Mouse (Mus musculus) cerebellum, adult 11 months (tissue): ENCODE measurements around the gene Junb.

Experiments
- DNase-seq: peaks from one replicate; pipeline ENCODE4 v3.0.0; 2022

Junb gene

DNA sequence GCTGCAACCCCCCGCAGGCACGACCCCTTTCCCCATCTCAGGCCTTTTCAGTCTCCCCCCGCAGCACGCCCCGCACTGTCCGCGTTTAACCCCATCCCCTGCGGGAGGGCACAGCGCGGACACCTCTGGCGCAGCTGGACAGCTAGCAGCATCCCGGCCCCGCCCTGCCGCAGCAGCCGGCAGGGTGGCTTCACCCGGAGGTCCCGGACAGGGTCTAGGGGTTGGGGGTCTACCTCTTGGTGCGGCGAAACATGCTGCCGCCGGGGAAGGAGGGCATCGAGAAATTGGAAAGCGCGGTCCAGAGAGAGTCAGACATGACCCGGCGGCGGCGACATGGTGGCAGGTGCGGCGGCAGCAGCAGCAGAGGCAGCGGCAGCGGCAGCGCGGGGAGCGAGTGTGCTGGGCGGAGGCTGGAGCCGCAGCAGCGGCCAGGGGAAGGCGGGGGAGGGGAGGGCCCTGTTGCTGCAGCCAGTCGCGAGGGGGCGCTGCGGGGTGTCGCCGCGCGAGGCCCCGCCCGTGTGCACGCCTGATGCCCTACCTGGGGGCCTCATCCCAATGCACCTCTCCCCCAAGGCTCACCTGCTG, 41.5 kb downstream of the Junb start, which contains the start of gene Mast1:
Mast1 (minus strand) TSS at position 398 of the 585 bp plus-strand sequence.
- peak; percentile 84 for DNase-seq

DNA sequence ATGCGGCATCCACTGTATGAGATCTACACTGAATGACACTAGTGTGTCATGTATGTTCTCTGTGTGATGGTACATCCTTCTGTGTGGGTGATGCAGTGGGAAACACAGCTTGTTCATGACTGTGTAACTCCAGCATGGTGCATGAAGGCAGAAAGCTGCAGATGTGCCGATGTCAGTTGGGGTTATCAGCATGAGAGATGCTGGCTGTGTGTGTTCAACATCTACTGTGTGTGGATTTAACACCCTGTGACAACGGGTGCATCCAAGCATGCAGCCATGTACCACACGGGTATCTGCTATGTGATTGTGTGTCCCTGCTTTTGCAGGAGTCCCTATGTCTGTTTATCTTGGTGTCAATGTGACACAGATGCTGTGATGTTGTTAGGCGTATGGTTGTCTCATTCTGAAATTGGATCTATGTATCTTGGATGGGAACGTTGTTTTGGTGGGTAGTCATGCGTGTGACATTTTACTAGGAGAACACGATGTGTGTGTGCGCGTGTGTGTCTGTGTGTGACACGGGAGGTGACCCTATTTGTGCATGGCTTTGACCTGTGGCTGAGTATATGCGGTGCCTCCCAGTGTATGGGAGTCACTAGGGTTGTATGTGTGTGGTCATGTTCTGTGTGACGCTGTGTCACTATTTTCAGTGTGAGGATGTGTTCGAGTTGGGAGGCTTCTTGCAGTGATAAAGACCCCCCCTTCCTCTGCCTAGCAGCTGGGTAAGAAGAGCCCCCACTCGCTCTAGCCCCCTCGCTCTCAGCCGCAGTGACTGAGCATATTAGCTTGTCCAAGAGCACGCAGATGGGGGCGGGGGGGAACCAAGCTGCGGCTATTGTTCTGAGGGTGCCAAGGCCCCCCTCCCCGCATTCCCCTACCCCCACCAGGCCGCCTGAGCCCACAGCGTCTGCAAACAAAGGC, 42.2 kb downstream of the Junb start:
- no peak for DNase-seq

DNA sequence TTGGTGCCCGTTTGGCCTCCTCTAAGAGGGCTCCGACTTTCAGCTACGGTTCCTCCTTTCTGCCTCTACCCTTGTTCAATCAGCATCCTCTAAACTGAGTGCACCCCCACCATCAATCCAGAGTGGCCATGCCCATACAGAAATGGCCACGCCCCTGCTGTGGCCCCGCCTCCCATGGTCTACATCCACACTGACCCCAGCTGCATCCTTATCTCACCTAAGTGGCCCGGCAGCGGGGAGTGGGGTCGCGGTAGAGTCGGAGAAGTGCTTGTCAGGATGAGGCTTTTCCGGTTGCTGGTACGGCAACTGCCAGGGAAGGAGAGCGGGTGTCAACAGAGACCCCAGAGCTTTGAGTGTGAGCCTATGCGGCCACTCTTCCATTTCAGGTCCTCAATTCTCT, 43.0 kb downstream of the Junb start:
- peak; percentile 54 for DNase-seq

DNA sequence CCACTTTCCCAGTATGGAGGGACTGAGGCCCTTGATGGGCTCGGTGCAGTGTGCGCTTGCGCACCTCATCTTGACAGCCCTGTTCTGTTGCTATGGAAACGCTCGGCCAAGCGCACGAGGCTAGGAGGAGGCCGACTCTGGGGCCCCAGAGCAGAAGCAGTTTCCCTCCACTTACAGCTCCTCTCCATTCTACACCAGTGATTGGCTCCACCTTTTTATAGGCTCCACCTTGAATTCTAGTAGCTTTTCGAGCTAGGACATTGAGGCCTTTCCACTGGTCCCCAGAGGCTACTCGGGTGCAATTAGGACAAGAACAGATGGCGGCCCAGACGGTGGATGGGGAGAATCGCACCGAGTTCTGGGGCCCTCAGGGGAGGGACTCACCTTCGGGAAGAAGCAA, 43.7 kb downstream of the Junb start:
- DNase-seq: peak; percentile 77

DNA sequence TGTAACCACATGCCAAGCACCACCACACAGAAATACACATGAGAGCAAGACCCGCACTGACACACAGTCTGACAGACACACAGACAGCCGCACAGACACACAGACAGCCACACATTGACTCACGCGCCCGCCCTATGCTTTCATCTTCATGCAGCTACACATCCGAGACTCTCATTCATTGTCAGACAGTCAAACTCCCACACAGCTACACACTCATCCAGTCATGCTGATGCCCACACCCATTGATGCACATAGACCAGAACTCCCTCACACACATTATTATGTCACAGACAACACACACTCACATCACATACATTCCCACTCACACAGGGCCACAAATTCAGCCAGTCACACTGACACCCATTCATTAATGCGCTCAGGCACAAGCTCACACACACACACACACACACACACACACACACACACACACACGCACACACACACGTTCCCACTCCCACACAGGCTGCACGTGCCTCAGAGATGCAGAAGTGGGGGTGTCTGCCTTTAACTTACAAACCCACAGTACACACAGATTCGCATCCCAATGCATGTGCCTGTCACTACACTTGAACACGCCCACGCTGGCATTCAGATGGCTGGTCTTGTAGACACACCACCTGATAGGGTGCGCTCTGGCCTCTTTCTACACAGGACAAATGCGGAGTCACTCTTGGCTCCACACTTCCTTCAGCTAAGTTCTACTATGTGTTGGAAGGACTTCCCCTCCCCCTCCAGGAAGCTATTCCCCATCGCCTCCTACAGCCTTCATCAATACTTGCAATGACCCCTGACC, 44.6 kb downstream of the Junb start:
- no peak for DNase-seq

DNA sequence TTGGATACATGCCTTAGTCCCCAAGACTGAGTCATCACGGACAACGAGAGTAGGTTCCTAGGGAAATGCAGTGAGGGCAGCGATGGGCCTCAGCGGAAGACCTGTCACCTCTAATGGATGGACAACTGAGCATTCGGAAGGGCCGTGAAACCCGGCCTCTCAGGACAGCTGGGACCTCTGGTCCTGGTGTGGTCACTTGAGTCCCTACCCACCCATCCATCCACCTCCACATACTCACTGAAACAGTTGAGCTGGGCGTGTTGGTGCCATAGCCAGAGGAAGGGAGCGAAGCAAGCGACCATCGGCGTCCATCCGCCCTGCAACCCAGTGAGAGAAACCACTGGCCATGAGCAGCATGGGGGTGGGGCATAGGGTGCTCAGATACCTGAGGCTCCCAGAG, 47.9 kb downstream of the Junb start:
- no peak for DNase-seq

DNA sequence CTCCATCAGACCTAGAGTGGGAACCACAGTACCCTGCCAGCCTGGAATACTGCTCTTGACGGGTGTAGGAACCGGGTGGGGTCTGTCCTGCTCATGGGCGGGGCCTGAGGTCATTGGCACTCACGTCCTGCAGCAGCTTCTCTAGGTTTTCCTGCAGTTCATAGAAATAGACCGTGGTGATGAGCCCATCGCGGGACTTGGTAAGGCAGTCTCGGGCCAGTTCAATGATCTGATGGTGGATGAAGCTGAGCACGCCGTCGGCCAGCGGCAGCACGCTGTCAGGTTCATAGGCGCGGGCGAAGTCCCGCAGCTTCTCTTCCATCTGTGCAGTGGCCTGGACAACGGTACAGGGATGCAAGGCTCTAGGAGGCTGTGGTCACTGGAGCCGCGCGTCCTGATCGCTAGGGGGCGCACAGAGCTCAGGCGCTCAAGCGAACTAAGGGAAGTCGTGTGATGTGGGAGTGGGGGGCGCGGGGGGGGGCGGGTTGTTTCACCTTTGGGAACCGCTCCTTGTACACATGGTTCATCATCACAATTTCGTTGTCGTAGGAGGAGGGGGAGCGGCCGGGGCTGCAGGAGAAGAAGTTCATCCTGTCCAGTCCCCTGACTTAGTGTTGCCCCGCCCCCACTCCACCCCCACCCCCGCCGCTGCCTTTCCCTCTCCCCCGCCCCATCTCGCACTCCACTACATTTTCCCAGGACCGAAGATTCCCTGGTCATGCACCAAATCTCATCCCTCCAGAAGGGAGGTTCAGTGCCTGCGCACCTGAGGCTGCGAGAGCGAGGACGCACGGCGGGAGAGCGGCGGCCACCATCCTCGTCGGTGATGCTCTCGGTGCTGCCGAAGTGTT, 49.8 kb downstream of the Junb start:
- peak; percentile 78 for DNase-seq

DNA sequence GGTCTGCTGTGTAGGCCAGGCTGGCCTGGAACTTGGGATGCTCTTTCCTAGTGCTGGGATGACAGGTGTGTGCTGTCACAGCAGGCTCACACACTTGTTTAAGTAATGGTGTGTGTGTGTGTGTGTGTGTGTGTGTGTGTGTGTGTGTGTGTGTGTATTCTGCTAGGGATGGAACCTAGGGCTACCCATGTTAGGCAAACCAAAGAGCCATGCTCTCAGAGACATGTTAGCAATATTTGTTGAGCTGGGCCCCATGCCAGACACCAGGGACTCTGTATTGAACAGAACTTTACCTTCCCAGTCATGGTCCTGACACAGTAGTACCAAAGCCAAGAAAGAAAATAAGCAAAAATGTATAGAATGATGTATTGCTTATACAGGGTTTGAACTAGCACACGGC, 51.0 kb downstream of the Junb start:
- no peak for DNase-seq

DNA sequence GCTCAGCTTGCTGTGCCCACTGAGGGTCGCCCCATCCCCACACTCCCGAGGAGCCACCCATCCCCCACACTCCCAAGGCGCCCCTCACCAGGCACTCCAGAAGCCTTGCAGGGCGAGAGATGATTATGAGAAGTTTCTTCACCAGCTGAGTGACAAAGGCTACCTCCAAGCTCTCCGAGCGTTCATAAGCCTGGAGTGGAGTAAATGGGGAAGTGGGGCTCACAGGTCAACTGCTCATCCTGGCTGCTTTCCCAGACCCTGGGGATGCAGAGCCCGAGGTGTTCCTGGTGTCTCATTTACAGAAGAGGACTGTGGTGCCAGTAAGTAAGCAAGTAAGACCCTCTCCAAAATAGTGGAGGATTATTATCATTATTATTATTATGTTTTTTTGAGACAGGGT, 53.0 kb downstream of the Junb start:
- DNase-seq: no peak
